Mouse (Mus musculus): ENCODE results near the gene Gins3. TPM values are rescaled to one million over a fixed set of nuclear protein-coding genes. Genes with fewer than 3 reads are reported as not detected.
"Not testable (repeated sequence)": the region's sequence is repeated elsewhere in the genome, so short reads cannot be mapped to it uniquely, and the experiment has no call there.

Gene Gins3
- polyA plus RNA-seq, 1 experiment from 2014 or later: 19.5 TPM

GRCm38 (mm10) chr8:95656316-95657002 is 23.2 kb downstream of the Gins3 start:
- Histone ChIP-seq H3K36me3 (ENCODE audit: control insufficient read depth, insufficient read depth, low read length) (no peaks in the 10 kb centered on the region), H3K9ac (ENCODE audit: low read depth, low read length) (no peak overlapping the region), H3K27me3 (ENCODE audit: control insufficient read depth, insufficient read depth, low read length) (no peaks in the 10 kb centered on the region), H3K9me3 (replicated peaks; ENCODE audit: control insufficient read depth, low read length) (no peaks in the 10 kb centered on the region), H3K4me3 (ENCODE audit: low read depth, low read length) (no peak overlapping the region), H3K4me1 (ENCODE audit: control insufficient read depth, insufficient read depth, low read length) (0 out of 2 replicates have a peak, but pooled peaks cover 3% of the 10 kb centered on the region), H3K27ac (ENCODE audit: low read depth, low read length) (no peak overlapping the region), H3K4me2 (no peak overlapping the region)
- no peak for ATAC-seq (replicated peaks; ENCODE audit: insufficient number of reproducible peaks, low FRiP score, low TSS enrichment)
- 44% methylated on average over 5 of the region's 5 CpGs for WGBS (ENCODE audit: insufficient replicate concordance)

DNA sequence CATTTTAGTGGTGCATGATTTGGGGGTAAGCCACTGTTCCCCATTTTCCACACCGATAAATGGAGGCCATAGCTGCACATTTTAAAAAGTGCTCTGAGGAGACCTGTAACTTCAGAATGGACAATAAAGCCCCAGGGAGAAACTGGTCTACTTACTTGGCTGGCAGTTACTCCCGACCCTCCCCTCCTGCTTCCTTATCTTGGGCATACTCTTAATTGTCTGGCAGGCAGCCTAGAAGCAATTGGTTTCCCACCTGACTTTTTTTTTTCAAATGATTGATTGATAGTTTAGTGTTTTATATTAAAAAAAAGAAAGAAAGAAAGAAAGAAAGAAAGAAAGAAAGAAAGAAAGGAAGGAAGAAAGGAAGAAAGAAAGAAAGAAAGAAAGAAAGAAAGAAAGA is 24.3 kb downstream of the Gins3 start:
- WGBS (ENCODE audit: insufficient replicate concordance): 47% methylated on average over 2 of the region's 2 CpGs
- ATAC-seq (replicated peaks; ENCODE audit: insufficient number of reproducible peaks, low FRiP score, low TSS enrichment): no peak
- H3K27me3 ChIP-seq (ENCODE audit: control insufficient read depth, insufficient read depth, low read length): no peaks in the 10 kb centered on the region
- no peak overlapping the region for H3K4me2 ChIP-seq
- no peak overlapping the region for H3K4me3 ChIP-seq (ENCODE audit: low read depth, low read length)
- no peak overlapping the region for H3K27ac ChIP-seq (ENCODE audit: low read depth, low read length)
- H3K4me1 ChIP-seq (ENCODE audit: control insufficient read depth, insufficient read depth, low read length): 0 out of 2 replicates have a peak, but pooled peaks cover 3% of the 10 kb centered on the region
- no peaks in the 10 kb centered on the region for H3K9me3 ChIP-seq (replicated peaks; ENCODE audit: control insufficient read depth, low read length)
- no peaks in the 10 kb centered on the region for H3K36me3 ChIP-seq (ENCODE audit: control insufficient read depth, insufficient read depth, low read length)
- no peak overlapping the region for H3K9ac ChIP-seq (ENCODE audit: low read depth, low read length)

DNA sequence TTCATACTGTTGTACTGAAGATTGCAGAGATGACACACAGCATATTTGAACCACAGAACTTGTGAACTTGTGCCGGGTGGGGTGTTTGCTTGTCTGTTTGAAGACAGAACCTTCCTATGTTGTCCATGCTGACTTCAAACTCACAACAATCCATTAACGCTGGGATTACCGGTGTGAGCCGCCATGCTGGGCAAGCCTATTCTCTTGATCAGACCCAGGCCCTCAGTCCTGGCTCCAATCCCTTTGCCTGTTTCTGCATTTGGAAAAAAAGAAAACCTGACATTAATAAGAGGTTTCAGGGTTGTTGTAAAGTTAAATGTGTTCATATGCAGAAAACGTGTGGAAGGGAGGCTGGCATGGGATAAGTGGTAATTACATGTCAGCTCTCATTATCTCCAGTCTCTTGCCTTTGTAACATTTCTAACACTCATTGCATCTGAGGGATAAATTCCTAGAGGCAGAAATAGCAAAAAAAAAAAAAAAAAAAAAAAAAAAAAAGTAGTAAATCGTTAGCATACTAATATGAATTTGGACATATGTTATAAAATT is 27.2 kb downstream of the Gins3 start:
- no peak overlapping the region for H3K4me3 ChIP-seq (ENCODE audit: low read depth, low read length)
- 78% methylated on average over 6 of the region's 6 CpGs for WGBS (ENCODE audit: insufficient replicate concordance)
- H3K27ac ChIP-seq (ENCODE audit: low read depth, low read length): no peak overlapping the region
- no peak overlapping the region for H3K4me2 ChIP-seq
- H3K9me3 ChIP-seq (replicated peaks; ENCODE audit: control insufficient read depth, low read length): no peaks in the 10 kb centered on the region
- no peaks in the 10 kb centered on the region for H3K27me3 ChIP-seq (ENCODE audit: control insufficient read depth, insufficient read depth, low read length)
- no peaks in the 10 kb centered on the region for H3K36me3 ChIP-seq (ENCODE audit: control insufficient read depth, insufficient read depth, low read length)
- H3K9ac ChIP-seq (ENCODE audit: low read depth, low read length): no peak overlapping the region
- no peak for ATAC-seq (replicated peaks; ENCODE audit: insufficient number of reproducible peaks, low FRiP score, low TSS enrichment)
- peaks cover 10% of the 10 kb centered on the region; the same call in 1 of the 2 replicates for H3K4me1 ChIP-seq (ENCODE audit: control insufficient read depth, insufficient read depth, low read length)

- Histone ChIP-seq H3K9ac (ENCODE audit: low read depth, low read length) (no peak overlapping the region), H3K4me2 (no peak overlapping the region), H3K36me3 (ENCODE audit: control insufficient read depth, insufficient read depth, low read length) (no peaks in the 10 kb centered on the region), H3K27me3 (ENCODE audit: control insufficient read depth, insufficient read depth, low read length) (no peaks in the 10 kb centered on the region), H3K27ac (ENCODE audit: low read depth, low read length) (no peak overlapping the region), H3K4me3 (ENCODE audit: low read depth, low read length) (no peak overlapping the region), H3K9me3 (replicated peaks; ENCODE audit: control insufficient read depth, low read length) (no peaks in the 10 kb centered on the region), H3K4me1 (ENCODE audit: control insufficient read depth, insufficient read depth, low read length) (peaks cover 10% of the 10 kb centered on the region; the same call in 1 of the 2 replicates)
- 78% methylated on average over 8 of the region's 8 CpGs for WGBS (ENCODE audit: insufficient replicate concordance)
- ATAC-seq (replicated peaks; ENCODE audit: insufficient number of reproducible peaks, low FRiP score, low TSS enrichment): no peak
These were observed 27.8 kb downstream of the Gins3 start for GRCm38 (mm10) chr8:95661085-95661484.

DNA sequence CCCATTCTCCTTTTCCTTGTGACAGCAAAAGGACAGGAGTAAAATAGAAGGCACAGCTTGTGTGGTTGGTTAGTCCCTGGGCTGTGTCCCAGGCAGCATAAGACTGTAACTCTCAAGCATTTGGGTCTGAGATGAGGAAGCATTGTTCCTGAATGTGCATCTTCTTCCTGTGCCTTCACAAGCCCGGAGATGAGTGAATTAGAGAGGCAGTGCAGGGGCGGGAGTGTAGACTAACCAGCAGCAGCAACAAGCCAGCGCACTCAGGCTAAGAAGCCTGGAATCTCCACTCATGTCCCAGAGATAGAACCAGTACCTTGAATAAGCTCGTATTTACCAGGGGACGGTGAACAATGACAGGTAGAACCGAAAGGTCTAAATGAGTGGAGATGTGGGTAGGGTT is 28.3 kb downstream of the Gins3 start:
- no peak overlapping the region for H3K4me2 ChIP-seq
- H3K36me3 ChIP-seq (ENCODE audit: control insufficient read depth, insufficient read depth, low read length): no peaks in the 10 kb centered on the region
- H3K4me1 ChIP-seq (ENCODE audit: control insufficient read depth, insufficient read depth, low read length): peaks cover 10% of the 10 kb centered on the region; the same call in 1 of the 2 replicates
- H3K27me3 ChIP-seq (ENCODE audit: control insufficient read depth, insufficient read depth, low read length): no peaks in the 10 kb centered on the region
- no peaks in the 10 kb centered on the region for H3K9me3 ChIP-seq (replicated peaks; ENCODE audit: control insufficient read depth, low read length)
- WGBS (ENCODE audit: insufficient replicate concordance): 86% methylated on average over 6 of the region's 6 CpGs
- no peak overlapping the region for H3K27ac ChIP-seq (ENCODE audit: low read depth, low read length)
- H3K9ac ChIP-seq (ENCODE audit: low read depth, low read length): no peak overlapping the region
- no peak overlapping the region for H3K4me3 ChIP-seq (ENCODE audit: low read depth, low read length)
- ATAC-seq (replicated peaks; ENCODE audit: insufficient number of reproducible peaks, low FRiP score, low TSS enrichment): no peak

DNA sequence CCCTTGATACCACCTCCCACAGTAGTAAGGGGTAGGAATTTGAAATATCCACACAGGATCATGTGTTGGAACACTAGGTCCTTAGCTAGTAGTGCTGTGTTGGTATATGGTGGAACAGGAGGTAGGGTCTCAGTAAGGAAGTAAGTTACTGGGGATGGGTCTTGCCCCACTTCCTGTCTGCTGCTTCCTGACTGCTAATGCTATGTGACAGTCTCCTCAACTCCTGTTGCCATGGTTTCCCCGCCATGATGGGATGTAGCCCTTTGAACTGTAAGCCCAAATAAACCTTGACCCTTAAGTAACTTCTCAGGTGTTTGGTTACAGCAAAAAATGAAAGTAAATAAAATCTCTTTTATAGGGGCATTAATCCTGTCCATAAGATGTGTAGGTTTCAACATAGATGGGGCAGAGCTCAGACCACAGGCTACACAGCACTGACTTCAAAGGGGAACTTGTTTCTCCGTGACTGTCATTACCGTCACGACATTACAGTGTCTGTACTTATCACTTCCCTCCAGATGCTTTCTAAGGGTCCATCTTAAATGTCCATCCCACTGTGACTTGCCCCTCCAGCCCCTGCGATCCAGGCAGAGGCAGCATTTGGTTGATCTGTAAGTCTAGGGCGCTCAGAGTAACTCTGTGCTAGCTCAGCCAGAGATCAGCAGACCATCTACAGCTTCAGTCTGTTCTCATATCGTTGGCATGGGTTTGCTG is 29.8 kb downstream of the Gins3 start:
- WGBS (ENCODE audit: insufficient replicate concordance): 72% methylated on average over 7 of the region's 7 CpGs
- no peak for ATAC-seq (replicated peaks; ENCODE audit: insufficient number of reproducible peaks, low FRiP score, low TSS enrichment)

GRCm38 (mm10) chr8:95663599-95663949 is 30.3 kb downstream of the Gins3 start:
- Histone ChIP-seq H3K4me2 (no peak overlapping the region), H3K9me3 (replicated peaks; ENCODE audit: control insufficient read depth, low read length) (no peaks in the 10 kb centered on the region), H3K27me3 (ENCODE audit: control insufficient read depth, insufficient read depth, low read length) (no peaks in the 10 kb centered on the region), H3K9ac (ENCODE audit: low read depth, low read length) (no peak overlapping the region), H3K27ac (ENCODE audit: low read depth, low read length) (peak overlapping the region; percentile 54; the same call in 1 of the 2 replicates), H3K4me3 (ENCODE audit: low read depth, low read length) (no peak overlapping the region), H3K36me3 (ENCODE audit: control insufficient read depth, insufficient read depth, low read length) (no peaks in the 10 kb centered on the region), H3K4me1 (ENCODE audit: control insufficient read depth, insufficient read depth, low read length) (peaks cover 6% of the 10 kb centered on the region; the same call in 1 of the 2 replicates)
- 40% methylated on average over 4 of the region's 4 CpGs for WGBS (ENCODE audit: insufficient replicate concordance)
- no peak for ATAC-seq (replicated peaks; ENCODE audit: insufficient number of reproducible peaks, low FRiP score, low TSS enrichment)

More for the DNA sequence above, 29.8 kb downstream of the Gins3 start:
- H3K27me3 ChIP-seq (ENCODE audit: control insufficient read depth, insufficient read depth, low read length): no peaks in the 10 kb centered on the region
- no peak overlapping the region for H3K4me2 ChIP-seq
- H3K4me3 ChIP-seq (ENCODE audit: low read depth, low read length): no peak overlapping the region
- H3K9me3 ChIP-seq (replicated peaks; ENCODE audit: control insufficient read depth, low read length): no peaks in the 10 kb centered on the region
- peak overlapping the region; percentile 54; the same call in 1 of the 2 replicates for H3K27ac ChIP-seq (ENCODE audit: low read depth, low read length)
- peaks cover 6% of the 10 kb centered on the region; the same call in 1 of the 2 replicates for H3K4me1 ChIP-seq (ENCODE audit: control insufficient read depth, insufficient read depth, low read length)
- H3K36me3 ChIP-seq (ENCODE audit: control insufficient read depth, insufficient read depth, low read length): no peaks in the 10 kb centered on the region
- no peak overlapping the region for H3K9ac ChIP-seq (ENCODE audit: low read depth, low read length)

GRCm38 (mm10) chr8:95665813-95666452 is 32.7 kb downstream of the Gins3 start:
- not testable (repeated sequence) for ATAC-seq (replicated peaks; ENCODE audit: insufficient number of reproducible peaks, low FRiP score, low TSS enrichment); H3K27ac ChIP-seq (ENCODE audit: low read depth, low read length); H3K9me3 ChIP-seq (replicated peaks; ENCODE audit: control insufficient read depth, low read length); H3K27me3 ChIP-seq (ENCODE audit: control insufficient read depth, insufficient read depth, low read length); H3K4me1 ChIP-seq (ENCODE audit: control insufficient read depth, insufficient read depth, low read length); H3K9ac ChIP-seq (ENCODE audit: low read depth, low read length); H3K36me3 ChIP-seq (ENCODE audit: control insufficient read depth, insufficient read depth, low read length); H3K4me2 ChIP-seq; H3K4me3 ChIP-seq (ENCODE audit: low read depth, low read length)
- 84% methylated on average over 11 of the region's 11 CpGs for WGBS (ENCODE audit: insufficient replicate concordance)
